Mouse (Mus musculus) gonadal fat pad, adult 2 months (tissue): ENCODE measurements around the gene Armc2. TPM values are rescaled to one million over a fixed set of nuclear protein-coding genes. Genes with fewer than 3 reads are reported as not detected.
"Not testable (repeated sequence)": the region's sequence is repeated elsewhere in the genome, so short reads cannot be mapped to it uniquely, and the experiment has no call there.

Experiments used
- DNase-seq: peaks from one replicate; pipeline ENCODE4 v3.0.0-alpha.2; 2012; ENCODE audit warnings: low read depth
- polyA plus RNA-seq: library from polyadenylated mRNA; depleted of rRNA; stranded (reverse); fragments of >200 nt; gene quantifications from 2 replicates; pipeline ENCODE4 v1.2.3, GENCODE M21; 2012

The Armc2 gene
- polyA plus RNA-seq, 1 experiment = 1.3 TPM

DNA sequence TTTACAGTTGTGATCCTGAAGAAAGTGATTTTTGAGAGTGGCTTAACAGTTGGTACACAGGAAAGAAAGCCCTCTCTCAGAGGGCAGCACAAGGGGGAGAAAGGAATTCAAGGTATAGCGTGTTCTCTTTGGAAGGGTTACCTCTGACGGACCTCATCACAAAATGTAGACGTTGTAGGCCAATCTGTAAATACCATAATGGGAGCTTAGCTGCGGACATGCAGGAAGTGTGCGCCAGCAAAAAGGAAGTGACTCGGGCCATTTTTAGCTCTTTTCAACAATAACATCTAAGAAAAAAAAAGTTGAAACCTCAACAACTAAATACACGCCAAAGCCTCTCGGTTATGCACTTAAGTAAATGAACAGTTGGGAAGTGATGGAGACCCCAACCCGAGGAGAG, 45.6 kb downstream of the Armc2 start:
- DNase-seq = no peak

DNA sequence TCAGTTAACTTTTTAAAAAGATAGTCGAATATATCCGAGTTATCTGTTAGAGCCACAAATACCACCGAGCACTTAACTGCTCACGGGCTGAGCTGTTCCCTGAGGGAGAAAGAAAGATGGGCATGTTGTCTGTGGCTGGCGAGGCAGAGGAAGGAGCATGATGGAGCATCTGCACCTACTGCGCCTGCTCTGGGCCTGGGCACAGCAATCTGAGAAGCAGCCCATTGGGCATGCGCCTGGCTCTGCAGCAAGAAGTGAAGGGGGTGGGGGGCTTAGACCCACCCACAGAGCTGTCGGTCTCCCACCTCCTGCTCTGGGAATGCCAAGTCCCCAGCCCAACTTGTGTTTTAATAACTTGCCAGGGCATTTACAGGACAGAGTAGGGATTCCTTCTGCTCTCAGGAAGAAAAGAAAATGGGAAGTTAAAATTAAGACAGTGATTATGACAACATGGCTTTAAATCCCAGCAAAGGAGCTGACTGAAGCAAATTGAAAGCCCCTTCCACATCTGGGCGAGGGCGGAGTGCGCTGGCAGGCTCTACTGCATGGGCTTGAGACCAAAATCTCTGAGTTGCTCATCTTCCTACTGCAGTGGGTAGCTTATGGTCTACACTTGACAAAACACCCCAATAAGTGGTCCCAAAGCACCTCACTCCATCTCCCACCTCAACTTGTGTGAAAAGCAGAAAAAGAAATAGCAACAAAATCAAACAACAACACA, 50.2 kb downstream of the Armc2 start:
- DNase-seq = no peak

DNA sequence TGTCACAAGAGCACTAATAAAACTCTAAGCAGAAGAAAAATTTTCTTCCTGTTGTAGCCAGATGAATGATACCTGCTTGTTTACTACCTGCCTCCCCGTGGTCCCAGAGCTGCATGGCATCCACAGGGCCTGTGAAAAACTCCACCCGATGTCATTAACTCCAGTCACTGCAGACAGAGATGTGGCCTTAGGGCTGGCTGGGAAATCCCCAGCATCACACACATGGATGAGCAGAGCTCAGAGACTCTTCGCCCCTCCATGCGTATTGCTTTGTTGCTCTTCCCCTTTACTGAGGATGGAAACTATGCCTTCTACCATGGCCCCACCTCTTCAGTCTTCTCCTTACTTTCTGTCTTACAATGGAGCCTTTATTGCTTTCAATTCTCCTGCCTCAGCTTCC, 55.5 kb downstream of the Armc2 start:
- DNase-seq = no peak

DNA sequence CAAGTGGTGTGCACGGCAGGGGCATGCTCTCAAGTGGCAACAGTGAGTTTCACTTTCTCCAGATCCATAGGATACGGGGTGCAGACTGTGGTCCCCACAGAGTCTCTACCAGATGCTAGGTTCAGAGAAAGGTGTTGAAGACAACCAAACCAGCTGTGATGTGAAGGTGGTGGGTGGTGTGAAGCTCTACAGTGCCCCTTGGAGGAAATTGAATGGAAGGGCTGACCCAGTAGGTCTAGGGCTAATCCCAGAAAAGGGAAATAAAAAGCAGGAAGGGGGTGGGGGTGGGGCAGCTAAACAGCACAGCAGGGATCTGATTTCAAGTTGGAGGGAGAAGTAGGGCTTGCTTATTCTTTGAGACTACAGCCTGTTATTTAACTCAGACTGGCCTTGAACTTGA, 58.4 kb downstream of the Armc2 start:
- no peak for DNase-seq

DNA sequence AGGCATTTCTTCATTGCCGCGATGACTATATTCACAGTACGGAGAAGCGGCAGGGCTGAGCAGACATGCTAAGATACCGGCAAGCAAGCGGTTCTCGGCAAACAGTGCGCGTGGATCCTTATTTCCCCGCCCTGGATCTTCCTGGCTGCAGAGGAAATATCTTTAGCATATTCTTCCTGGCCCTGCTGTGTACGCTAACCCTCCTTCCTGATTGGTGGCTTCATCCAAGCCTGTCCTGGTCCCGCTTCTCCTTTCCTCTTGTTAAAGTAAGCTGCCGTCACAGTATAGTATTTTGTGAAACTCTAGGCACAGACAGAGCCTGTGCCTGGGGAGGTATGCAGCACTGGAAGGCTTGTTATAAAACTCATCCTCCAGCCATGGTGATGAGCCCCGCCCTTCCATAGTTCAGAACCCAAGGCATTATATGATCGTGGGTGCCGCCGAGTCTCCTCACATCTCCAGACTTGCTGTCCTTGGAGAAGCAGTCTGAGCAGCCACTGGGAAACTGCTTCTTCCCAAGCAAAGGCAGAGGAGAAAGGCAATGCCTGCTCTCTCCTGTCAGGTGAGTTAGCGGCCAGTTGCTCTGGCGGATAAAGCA, 59.5 kb downstream of the Armc2 start:
- DNase-seq = no peak

DNA sequence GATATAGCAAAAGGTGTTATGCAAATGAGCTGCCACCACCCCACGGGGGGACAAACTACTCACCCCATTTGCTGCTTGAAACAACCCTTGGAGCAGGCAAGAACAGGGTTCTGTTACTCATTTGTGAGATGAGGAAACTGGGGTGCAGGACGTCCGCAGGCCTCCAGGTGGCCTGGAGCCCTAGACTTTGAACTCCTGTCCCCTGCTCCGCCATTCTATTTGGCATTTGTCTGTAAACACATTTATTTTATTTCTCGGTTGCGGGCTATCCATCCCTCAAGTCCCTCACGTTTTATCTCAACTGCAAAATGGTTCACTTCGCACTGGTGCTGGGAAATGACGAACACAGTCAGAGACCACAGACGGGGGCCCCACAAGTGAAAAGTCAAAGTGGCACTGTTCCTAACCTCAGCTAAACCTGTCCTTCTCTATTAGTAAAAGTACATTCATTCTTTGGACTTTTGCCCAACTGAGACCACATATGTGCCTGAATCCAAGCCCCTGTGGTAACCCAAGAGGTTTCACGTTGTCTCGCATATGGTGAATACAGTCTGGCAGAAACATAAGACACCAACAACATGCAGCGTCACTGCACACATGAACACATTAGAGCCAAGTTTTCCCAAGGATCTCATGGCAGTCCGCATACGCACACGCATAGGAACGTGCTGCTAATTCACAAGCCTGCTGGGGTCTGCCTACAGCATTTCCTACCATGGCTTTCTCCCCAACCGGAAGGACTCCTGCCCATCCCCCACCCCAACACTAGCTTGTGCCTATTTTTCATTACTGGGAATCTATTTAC, 60.6 kb downstream of the Armc2 start:
- DNase-seq = no peak

DNA sequence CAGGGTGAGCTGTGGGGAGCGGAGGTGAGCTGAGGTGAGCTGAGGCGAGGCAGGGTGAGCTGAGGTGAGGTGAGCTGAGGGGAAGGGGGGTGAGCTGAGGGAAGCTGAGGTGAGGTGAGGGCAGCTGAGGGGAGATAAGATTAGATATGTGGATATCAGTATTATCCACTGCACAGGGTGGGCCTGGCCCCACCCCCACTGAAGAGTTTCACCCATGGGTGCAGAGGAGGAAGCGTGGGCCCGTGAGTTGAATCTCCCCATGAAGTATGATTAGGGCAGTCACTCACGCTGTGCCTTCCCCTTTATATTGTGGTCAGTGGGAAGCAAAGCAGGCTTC, 64.7 kb downstream of the Armc2 start:
- no peak for DNase-seq

- no peak for DNase-seq
These were observed 65.3 kb downstream of the Armc2 start for GRCm38 (mm10) chr10:41952850-41953527.

- not testable (repeated sequence) for DNase-seq
These were observed 65.9 kb downstream of the Armc2 start for GRCm38 (mm10) chr10:41952354-41952753.

DNA sequence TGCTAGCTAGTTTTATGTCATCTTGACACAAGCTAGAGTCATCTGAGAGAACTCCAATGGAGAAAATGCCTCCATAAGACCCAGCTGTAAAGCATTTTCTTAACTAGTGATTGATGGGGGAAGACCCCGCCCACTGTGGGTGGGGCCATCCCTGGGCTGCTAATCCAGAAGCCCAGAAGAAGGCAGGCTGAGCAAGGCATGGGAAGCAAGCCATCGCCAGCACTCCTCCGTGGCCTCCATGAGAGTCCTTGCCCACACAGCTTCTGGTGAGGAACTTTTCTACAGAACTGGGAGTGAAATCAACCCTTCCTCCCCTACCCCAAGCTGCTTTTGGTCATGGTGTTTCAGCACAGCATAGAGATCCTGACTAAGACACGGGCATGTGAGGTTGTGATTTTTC, 79.2 kb downstream of the Armc2 start:
- no peak for DNase-seq

DNA sequence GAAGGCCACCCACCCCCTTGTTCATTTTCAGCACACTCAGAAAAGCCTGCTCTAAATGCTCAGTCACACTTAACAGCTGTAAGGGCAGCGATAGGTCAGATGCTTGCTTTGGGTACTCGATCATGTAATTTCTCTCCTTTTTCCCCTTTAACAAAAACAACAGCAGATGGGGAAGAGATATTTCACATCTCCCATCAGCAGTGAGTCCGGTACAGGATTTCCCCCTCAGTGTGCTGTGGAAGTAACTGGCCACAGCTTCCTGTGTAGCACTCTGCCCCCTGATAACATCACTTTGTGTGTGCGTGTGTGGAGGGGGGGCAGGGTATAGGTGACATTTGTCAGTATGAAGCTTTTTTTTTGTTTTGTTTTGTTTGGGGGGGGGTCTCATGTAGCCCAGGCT, 81.1 kb downstream of the Armc2 start:
- no peak for DNase-seq

DNA sequence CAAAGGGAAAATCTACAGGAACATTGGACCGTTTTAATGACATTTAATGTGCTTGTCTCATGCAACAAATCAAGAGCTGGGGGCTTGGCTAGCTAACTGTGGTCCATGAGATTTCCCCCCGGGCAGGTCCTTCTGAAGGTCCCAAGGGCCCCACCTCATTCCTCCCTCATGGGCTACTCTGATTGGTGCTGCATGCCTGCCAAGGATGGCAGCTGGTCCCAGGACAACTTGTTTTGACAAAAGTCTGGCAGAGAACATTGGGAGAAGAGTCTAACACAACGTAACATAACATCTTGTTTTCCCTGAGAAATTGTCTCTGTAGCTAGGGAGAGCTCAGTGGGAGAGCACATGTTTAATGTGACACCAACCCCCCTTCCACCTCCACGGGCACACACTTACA, 82.1 kb downstream of the Armc2 start:
- DNase-seq = no peak

DNA sequence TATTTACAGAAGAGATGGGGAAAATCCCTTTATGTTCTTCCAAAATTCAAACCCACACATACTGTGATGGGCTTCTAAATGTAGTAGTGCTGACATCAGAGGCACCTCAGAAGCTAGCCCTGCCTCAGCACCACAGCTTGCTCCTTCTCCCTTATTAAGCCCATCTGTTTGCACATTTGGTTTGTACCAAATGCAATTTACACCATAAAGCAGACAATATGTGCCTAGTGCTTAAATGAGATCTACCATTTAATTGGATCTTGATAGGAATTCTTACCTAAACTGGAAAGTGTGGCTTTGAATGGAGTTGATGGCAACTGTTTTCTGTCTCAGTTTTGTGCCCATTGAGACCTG, 82.8 kb downstream of the Armc2 start:
- no peak for DNase-seq

DNA sequence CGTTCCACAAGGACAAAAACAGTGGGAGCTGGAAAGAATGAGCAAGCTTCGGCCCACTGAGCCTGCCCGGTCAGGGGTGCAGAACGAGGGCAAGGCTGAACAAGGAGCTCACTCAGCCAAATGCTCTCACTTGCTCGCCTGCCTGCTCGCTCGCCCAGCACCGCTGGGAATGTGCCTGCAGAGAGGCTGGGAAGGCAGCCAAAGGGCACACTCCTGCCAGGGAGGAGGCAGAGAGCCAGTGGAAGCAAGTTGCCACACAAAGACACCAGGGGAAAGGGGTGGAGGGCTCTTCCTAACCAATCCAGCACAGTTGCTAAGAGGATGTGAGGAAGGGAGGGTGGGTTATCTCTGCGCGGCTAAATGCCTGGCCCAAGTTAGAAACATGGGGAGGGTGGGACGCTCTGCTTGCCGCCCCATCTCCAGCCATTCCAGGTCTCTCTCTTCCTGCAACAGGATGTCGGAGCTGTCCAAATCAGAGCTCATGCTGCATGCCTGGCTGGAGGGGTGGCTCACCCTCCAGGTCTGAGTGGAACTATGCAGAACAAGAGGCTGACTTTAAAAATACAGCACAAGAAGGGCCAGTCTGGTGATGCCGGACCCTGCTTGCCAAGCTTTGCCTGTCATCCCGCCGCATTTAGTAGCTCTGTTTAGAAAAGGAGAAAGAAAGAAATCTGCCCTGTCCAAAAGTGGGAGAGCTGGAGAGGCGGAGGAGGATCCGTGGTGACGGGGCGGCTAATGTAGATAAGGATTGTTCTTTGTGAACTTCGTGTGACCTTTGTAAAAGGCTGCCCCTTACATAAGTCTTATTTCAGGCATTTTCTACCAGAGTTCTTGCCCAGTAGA, 83.4 kb downstream of the Armc2 start:
- peak; percentile 69 for DNase-seq

- no peak for DNase-seq
These were observed 84.7 kb downstream of the Armc2 start for GRCm38 (mm10) chr10:41933536-41933935.

DNA sequence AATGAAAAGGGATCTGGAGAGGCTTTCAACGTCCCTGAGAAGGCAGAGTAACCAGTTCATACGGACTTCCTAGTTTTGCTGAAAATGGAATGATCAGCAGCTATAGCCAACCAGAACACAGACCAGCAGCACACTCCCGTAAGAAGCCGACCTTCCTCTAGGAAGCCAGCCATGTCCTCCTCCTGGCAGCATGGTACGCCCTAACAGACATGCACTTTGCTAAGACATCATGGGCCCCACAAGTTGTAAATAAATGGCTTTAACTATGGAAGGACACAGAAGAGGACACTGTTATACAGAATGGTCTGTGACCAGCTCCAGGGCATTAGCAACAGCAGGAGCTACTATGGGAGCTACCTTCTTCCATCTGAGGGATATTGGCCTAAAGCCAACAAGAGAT, 85.3 kb downstream of the Armc2 start:
- DNase-seq = no peak

- DNase-seq = no peak
These were observed 86.3 kb downstream of the Armc2 start for GRCm38 (mm10) chr10:41931962-41932361.

DNA sequence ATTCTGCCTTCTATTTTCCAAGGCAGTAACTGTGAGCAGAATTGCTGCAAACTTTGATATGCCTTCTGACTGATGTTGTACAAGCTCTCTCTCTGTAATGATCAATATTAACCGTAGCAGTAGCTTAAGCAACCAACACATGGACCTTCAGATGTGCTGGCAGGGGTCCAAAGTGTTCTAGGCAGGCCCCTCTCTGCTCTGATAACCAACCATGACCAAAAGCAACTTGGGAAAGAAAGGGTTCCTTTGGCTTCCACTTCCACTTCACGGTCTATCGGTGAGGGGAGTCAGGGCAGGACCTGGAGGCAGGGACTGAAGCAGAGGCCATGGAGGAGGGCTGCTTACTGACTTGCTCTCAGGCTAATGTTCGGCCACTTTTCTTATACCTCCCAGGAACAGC, 87.3 kb downstream of the Armc2 start:
- DNase-seq = no peak

- DNase-seq = no peak
These were observed 91.5 kb downstream of the Armc2 start for GRCm38 (mm10) chr10:41926726-41927125.

GRCm38 (mm10) chr10:41912290-41912994, 105.8 kb downstream of the Armc2 start:
- no peak for DNase-seq

DNA sequence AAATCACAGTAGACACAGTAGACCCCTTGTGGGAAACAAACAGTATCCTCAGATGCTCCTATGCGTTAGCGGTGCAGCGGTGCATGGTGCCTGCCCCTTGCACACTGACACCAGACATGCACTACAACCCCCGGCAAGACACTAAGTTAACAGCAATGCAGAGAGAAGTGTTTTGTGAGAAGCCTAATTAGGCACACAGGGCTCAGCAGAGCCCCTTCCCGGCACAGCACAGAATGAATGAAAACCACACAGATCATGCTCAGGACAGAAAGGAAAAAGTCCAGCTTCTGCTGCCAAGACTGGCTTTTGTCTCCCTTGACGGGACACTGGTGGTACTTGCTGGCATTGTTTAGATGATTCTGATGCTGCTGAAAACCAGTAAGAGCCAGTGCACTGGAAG, 109.3 kb downstream of the Armc2 start:
- no peak for DNase-seq
